Mouse (Mus musculus) adrenal gland, adult (tissue): ENCODE measurements around the gene Chchd10.

Experiments used
- DNase-seq, 2 experiments: peaks; one replicate each; pipeline ENCODE4 v3.0.0; 2022 to 2023; ENCODE audit warnings: low spot score in 1 of 2; ENCODE audit not compliant: inconsistent age in 2 of 2

Chchd10 gene

DNA sequence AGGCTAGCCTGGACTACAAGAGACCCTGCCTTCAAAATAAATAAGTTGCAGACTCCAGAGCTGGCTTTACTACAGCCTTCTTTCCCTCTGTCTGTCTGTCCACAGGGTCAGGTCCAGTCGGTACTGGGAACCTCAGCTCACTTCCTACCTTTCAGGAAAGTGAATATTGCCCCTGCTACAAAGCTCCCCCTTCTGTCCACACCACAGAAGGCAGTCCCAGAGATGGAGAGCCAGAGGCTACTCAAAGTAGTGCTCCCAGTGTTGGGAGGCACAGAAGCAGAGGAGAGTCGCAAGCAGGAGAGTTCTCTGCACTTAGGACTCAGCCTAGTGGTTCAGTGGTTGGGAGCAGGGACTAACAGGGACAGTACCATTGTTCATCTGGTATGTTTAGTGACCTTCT is 8.6 kb upstream of the Chchd10 start:
- no peak for DNase-seq

DNA sequence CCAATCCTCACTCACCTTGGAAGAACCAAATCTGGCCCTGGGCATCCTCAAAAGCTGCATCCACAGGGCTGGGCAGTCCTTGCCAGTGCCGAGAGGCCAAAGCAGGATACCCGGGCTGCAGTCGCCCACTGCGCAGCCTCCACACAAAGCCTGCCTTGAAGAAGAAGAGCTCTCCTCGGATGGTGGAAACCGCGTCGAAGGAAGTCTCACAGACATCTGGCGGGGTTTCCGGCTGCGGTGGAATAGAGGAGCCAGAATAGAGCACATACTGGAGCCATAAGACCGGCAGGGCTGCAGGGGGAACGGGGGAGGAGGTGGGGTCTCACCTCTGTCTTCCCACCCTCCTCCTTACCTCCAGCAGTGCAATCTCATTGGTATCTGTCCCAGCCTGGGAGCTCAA is 6.5 kb upstream of the Chchd10 start:
- DNase-seq: no peak

- peak; percentile 65 to 77 for DNase-seq
These were observed 2.6 kb upstream of the Chchd10 start for GRCm38 (mm10) chr10:75930304-75930703.

GRCm38 (mm10) chr10:75931311-75931710 is 1.6 kb upstream of the Chchd10 start:
- no peak for DNase-seq

DNA sequence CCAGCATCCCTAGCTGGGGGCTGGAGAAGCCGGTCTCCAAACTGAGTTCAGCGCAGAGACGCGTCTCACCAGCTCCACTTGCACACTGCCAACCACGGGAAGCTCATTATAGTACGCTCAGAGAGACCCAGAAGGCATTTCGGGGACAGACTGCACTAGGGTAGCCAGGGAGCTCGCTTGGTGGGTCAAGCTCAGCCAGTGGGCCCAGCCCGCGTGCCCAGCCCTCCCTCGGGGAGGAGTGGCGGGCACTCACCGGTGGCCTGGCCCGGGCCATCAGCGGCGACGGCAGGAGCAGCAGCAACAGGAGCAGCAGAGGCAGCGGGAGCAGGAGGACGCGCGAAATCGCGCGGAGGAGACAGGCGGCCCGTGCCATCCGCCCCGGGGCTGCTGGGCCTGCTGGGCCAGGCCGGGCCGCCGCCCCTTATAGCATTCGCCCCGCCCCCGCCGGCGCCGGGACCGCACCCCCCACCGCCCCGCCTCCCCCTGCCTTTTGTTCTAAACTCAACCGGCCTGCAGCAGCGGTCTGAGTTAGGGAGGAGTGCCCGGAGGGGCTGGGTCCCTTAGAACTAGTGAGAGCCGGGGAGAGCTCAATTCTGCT is 750 bp upstream of the Chchd10 start:
- DNase-seq: peak; percentile 69 to 81

DNA sequence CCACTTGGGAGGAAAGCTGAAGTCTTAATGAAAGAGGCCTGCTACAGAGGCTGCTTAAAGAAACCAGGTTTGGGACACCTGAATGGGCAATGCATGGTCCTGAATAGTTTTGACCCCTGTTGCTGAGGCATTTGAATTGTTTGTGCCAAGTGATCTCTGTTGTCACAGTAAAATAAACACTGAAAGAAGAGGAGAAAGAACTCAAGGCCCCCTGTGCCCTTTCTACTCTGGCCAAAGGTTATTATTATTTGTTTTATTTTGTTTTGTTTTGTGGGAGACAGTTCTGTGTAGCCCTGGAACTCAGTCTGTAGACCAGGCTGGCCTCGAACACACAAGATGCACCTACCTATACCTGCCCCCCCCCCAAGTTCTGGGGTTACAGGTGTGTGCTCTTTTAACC is 2.1 kb downstream of the Chchd10 start:
- DNase-seq: no peak

DNA sequence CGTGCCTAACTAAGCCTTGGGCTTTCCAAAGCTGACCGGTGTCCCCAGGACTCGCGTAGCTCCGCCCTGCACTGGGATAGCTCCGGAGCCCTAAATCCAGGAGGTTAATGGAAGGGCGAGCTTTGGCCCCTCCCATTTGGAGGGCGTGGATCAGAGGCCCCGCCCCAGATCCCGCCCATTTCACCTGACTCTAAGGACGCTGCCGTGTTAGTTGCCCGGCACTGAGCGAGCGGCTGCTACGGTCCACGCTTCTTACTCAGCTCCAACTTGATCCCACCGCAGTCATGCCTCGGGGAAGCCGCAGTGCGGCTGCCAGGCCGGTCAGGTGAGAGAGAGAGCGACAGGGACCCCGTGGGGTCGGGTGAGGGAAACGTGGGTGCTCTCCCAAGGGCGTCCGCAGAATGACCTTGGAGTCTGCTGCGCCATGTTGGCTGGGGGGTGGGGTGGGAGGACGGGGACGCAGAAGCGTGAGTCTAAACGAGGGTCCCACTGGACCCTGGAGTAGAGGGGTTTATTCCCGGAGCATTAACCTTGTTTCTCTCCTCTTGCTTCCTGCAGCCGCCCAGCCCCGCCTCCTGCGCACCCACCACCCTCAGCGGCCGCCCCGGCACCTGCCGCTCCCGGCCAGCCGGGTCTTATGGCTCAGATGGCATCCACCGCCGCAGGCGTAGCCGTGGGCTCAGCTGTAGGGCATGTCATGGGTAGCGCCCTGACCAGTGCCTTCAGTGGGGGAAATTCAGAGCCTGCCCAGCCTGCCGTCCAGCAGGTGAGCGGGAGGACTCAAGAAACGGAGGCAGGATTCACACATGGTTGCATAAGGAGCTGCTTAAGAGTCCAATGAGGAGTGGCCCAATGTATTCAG is 3.0 kb downstream of the Chchd10 start, which contains the start of gene Mmp11:
Gene Mmp11, minus strand, starts transcription at position 817 of the 862 bp plus-strand sequence.
- DNase-seq: peak; percentile 88 to 97

DNA sequence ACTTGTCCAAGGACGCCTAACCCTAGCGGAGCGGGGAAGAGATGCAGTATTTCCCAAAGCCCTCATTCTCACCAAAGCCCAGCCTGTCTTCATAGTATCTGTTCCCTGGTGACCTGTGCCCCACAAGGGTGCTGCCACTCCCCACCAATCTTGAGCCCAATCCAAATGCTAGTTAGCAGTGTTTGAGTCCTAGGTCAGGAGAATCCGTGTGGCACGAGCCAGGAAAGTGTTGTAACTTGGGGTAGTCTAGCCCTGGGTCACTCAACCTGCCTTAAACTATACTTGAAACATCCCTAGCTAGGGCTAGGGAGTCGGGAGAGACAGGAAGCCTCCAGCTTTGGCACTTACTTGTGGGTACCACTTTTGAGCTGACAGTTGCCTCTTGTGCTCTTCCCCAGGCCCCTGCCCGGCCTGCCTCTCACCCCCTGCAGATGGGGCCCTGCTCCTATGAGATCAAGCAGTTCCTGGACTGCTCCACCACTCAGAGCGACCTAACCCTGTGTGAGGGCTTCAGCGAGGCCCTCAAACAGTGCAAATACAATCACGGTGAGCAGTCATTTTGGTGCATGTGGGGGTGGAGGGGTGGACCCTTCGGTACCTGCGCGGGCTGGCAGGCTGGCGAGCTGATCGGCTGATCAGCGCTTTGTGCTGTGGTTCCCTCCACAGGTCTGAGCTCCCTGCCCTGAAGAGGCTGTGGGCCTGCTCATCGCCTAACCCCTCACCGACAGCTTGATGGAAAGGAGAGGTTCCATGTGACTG is 4.2 kb downstream of the Chchd10 start:
- DNase-seq: peak; percentile 50 to 84

GRCm38 (mm10) chr10:75937851-75938643 is 5.1 kb downstream of the Chchd10 start:
- DNase-seq: peak; percentile 80 to 85

- DNase-seq: peak; percentile 52 to 67
These were observed 6.7 kb downstream of the Chchd10 start for GRCm38 (mm10) chr10:75939481-75940234.

- peak in 1 of 2 experiments; percentile 21 for DNase-seq
These were observed 7.6 kb downstream of the Chchd10 start, which contains the start of gene Gm867 for GRCm38 (mm10) chr10:75940520-75940919. Gm867 (minus strand) TSS chr10:75940672.

GRCm38 (mm10) chr10:75941042-75941824 is 8.3 kb downstream of the Chchd10 start:
- DNase-seq: peak; percentile 11 to 66

DNA sequence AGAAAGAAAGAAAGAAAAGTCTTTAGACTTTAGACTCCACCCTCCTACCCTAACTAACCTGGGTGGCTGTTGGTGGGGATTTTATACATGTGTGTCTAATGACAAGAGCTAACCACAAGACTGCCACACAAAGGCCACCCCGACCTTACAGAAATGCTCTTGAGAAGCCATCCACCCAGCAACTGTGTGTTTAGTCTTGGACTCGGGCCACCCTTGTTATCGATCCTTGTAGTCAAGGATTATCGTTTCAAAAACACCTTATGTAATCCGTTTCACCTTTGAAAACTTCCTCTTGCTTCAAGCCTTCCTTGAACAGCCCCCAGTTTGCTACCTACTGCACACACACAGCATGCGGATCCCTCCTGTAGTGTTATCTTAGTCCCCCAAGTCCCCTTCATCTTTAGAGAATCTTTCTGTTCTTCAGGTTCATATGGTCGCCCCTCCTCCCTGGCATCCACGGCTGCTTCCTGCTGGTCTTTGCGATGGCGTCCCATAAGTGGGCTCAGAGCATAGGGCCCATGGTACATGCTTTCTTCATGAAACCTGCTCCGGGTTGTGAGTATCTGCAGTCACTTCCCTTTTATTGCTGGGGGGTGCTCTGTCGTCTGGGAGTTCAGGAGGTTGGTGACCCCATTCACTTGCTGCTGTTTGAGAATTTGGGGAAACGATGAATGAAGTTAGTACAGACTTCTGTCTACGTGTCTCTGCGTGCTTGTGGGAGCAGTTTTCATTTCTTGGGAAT is 10.0 kb downstream of the Chchd10 start, which contains the start of gene Vpreb3:
Gene Vpreb3, plus strand, starts transcription at position 322 of the 742 bp plus-strand sequence.
- peak in 1 of 2 experiments; percentile 42 for DNase-seq

DNA sequence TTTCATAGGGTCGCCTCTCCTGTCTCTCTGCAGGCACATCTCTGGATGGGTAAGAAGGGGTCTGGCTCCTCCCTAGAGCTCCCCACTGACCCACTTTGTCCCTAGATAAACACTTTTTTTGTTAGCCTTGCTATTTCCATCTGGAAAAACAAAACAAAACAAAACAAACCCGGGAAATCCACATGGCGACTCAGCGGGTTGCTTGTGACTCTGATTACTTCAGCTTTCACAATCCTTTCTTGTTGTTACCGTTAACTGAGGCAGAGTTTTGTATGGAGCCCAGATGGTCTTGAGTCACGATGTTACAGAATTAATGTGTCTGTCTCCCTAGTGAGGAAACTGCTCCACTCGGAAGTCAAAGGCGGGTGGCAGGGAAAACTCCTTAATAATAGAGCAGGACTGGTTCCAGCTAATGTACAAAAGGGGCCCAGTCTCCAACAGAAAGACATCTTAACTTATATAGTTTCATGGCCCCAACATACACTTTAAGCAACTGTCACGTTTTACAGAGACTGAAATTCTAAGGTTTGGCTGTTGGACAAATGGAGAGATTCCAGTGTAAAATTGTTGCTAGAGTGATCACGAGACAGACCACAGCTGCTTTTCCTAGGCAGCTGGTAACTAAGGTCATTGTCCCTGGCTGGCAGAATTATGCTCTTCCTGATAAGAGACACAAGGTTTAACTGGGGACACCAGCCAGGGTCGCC is 11.3 kb downstream of the Chchd10 start:
- DNase-seq: peak; percentile 49 to 86

DNA sequence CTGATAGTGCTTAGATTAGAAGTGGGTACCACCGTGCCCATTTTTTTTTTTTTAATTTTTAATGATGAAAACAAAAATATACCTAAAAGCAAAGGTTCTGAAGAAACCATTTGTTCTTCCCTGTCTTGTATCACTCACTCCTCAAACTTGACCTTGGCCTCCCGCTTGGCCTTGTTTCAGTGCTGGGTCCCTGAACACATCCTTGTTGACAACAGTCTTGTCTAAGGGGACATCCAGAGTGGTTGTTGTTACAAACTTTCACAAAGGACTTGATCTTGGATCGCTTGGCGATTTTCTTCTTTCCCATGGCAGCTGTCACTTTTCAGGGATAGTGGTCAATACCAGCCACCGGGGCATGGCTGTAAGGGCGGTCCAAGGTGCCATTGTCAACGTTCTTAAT is 12.3 kb downstream of the Chchd10 start:
- DNase-seq: peak; percentile 15 to 47

GRCm38 (mm10) chr10:75945896-75946295 is 13.0 kb downstream of the Chchd10 start:
- DNase-seq: peak in 1 of 2 experiments; percentile 16

DNA sequence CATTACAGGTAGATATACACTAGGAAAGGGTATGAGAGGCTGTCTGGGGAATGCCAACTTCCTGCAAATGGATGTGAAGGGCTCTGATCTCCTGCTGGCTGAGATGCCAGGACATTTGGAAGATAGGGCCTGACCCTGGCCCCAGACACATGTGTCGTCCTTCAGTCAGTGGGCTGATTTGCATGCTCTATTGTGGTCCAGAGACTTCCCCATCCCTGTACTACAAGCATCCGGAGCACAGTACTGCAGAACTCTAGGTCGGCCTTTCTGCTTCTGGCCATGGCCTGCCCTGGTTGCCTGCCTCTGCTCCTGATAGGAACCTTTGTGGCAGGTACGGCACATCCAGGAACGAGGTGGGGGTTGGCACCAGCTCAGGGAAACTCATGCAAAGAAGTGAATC is 15.1 kb downstream of the Chchd10 start:
- peak in 1 of 2 experiments; percentile 18 for DNase-seq
